Mouse (Mus musculus) ES-E14 (cell line): ENCODE measurements around the gene Crb1.

Source experiments
- CHD2 ChIP-seq: IDR thresholded peaks from 2 replicates; pipeline ENCODE4 v1.6.1; 2014; ENCODE audit warnings: mild to moderate bottlenecking, low read depth, low read length, inconsistent platforms
- HCFC1 ChIP-seq: IDR thresholded peaks from 2 replicates; pipeline ENCODE4 v1.6.1; 2012; ENCODE audit warnings: low read length, inconsistent platforms, borderline replicate concordance; ENCODE audit not compliant: insufficient read depth
- MAFK ChIP-seq: IDR thresholded peaks from 2 replicates; pipeline ENCODE4 v1.6.1; 2014; ENCODE audit warnings: mild to moderate bottlenecking, low read depth, low read length, inconsistent platforms; ENCODE audit not compliant: insufficient read depth
- ZC3H11A ChIP-seq: IDR thresholded peaks from 2 replicates; pipeline ENCODE4 v1.6.1; 2012; ENCODE audit warnings: low read depth, mild to moderate bottlenecking, inconsistent platforms, low read length, borderline replicate concordance
- ZNF384 ChIP-seq: IDR thresholded peaks from 2 replicates; pipeline ENCODE4 v1.6.1; 2012; ENCODE audit warnings: low read depth, low read length, inconsistent platforms

DNA sequence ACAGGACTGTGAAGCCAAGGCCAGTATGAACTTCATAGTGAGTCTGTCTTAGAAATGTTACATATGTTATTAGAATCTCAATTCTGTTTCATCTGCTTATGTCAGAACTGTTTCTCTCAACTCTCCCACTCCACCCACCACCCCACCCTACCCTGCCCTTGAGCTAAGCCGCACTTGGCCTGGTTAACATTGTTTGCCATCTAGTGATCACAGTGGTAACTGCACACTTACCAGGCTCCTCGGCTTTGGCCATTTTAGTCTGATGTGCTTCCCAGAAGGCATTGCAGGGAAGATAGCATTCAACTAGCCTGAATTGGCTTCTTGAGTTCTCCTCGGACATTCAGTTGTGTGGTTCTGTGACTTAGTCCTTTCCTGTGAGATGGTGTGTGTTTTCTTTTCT, 215.3 kb downstream of the Crb1 start:
- no peak for TF ChIP-seq ZC3H11A
- no peak for TF ChIP-seq HCFC1
- no peak for TF ChIP-seq ZNF384
- no peak for TF ChIP-seq MAFK
- no peak for TF ChIP-seq CHD2
